Mouse (Mus musculus) fibroblast of lung, adult 2 months (primary cell): ENCODE results near the gene Stx19.

Experiments used
- DNase-seq: peaks from one replicate; pipeline ENCODE4 v3.0.0-alpha.2; 2011; ENCODE audit warnings: low read depth

Stx19 gene

GRCm38 (mm10) chr16:62814491-62814890 lies at the start of gene Stx19:
TSS of gene Stx19 (plus strand) at chr16:62814676.
- no peak for DNase-seq

GRCm38 (mm10) chr16:62773462-62773861 lies 41.0 kb upstream of the Stx19 start:
- no peak for DNase-seq

GRCm38 (mm10) chr16:62776034-62776433 lies 38.4 kb upstream of the Stx19 start:
- DNase-seq = no peak

- DNase-seq = no peak
Observed at GRCm38 (mm10) chr16:62778282-62778681, 36.2 kb upstream of the Stx19 start.

GRCm38 (mm10) chr16:62782229-62782628 lies 32.2 kb upstream of the Stx19 start:
- DNase-seq = no peak

GRCm38 (mm10) chr16:62786621-62787331 lies 27.7 kb upstream of the Stx19 start, which contains the start of gene Nsun3:
TSS of gene Nsun3 (minus strand) at chr16:62786818.
- peak; percentile 92 for DNase-seq

GRCm38 (mm10) chr16:62796608-62797007 lies 17.9 kb upstream of the Stx19 start:
- no peak for DNase-seq

GRCm38 (mm10) chr16:62798808-62799207 lies 15.7 kb upstream of the Stx19 start:
- no peak for DNase-seq

- no peak for DNase-seq
Observed at GRCm38 (mm10) chr16:62799426-62799825, 15.1 kb upstream of the Stx19 start.

- DNase-seq = no peak
Observed at GRCm38 (mm10) chr16:62799839-62800238, 14.6 kb upstream of the Stx19 start.

- DNase-seq = no peak
Observed at GRCm38 (mm10) chr16:62804621-62805020, 9.9 kb upstream of the Stx19 start.

GRCm38 (mm10) chr16:62807249-62807979 lies 7.1 kb upstream of the Stx19 start:
- DNase-seq = no peak

GRCm38 (mm10) chr16:62810855-62811254 lies 3.6 kb upstream of the Stx19 start:
- DNase-seq = no peak

- DNase-seq = no peak
Observed at GRCm38 (mm10) chr16:62813790-62814189, 686 bp upstream of the Stx19 start.

GRCm38 (mm10) chr16:62822472-62822871 lies 8.0 kb downstream of the Stx19 start:
- DNase-seq = no peak

GRCm38 (mm10) chr16:62826156-62827001 lies 11.9 kb downstream of the Stx19 start:
- no peak for DNase-seq

- DNase-seq = no peak
Observed at GRCm38 (mm10) chr16:62832027-62832426, 17.6 kb downstream of the Stx19 start.

GRCm38 (mm10) chr16:62832481-62832880 lies 18.0 kb downstream of the Stx19 start:
- no peak for DNase-seq

GRCm38 (mm10) chr16:62834016-62834735 lies 19.7 kb downstream of the Stx19 start:
- no peak for DNase-seq

GRCm38 (mm10) chr16:62845341-62845740 lies 30.9 kb downstream of the Stx19 start:
- no peak for DNase-seq

- peak; percentile 97 for DNase-seq
Observed at GRCm38 (mm10) chr16:62846498-62847312, 32.2 kb downstream of the Stx19 start, which contains the start of gene Arl13b. TSS of gene Arl13b (minus strand) at chr16:62847040.
